Mouse (Mus musculus): ENCODE measurements around the gene Mrps9.
"Not testable (repeated sequence)": the region's sequence is repeated elsewhere in the genome, so short reads cannot be mapped to it uniquely, and the experiment has no call there.

Mrps9 gene

DNA sequence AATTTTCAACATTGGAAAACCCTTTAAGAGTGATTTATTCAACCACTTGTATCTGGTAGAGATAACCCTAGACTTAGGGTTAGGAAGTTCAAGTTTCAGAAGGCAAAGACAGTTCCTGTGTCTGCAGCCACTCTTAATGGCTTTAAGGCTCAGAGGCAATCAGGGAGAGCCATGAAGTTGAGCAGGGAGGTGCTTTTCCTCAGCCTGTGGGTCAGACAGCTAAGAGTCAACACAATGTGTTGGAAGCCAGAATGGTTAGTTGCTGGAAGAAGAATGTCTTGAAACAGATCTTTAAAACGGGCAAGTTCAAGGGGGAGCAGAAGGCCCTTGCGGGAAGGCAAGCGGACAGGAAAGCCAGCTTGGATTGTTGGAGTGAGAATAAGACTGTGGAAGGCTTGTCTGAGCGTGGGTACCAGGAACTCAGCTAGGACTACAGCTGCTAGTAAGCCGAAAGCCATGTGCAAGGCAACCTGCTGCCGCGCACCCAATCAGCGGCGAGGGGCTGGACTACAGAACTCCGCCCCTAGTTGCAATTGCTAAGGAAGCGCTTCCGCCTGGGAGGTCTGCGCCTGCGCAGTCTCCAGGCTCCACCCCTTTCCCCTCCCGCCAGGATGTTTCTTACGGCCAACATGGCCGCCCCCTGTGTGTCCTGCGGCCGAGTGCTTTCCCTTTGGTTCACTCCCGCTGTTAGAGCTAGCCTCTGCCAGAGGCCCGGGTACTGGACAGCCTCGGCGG lies at the start of gene Mrps9:
TSS of gene Mrps9 (plus strand) at position 571 of the 735 bp plus-strand sequence.
- peak; percentile 98 for DNase-seq

DNA sequence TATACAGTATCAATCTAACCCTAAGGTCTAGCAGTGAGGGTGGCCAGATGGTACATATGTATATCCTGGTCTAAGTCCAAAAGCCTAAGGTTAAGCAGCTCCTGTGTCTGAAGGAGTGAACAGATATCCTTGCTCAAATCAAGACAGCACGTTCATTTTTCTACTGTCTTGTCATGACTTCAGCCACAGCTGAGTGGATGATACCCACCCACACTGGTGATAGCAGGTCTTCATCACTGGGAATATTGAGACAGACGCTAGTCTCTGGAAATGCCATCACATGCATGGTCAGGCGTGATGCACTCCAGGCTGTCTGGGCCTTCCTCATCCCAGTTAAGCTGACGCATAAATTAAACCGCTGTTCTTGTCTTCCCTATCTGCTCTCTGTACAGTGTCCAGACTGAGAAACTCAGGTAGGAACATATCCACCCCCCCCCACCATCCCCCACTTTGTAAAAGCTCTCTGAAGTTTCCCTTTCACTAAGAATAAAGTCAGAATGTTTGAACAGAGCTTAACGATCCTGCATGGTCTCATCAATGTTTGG lies 37.7 kb upstream of the Mrps9 start:
- no peak for DNase-seq

GRCm38 (mm10) chr1:42814798-42815619 lies 36.0 kb upstream of the Mrps9 start:
- no peak for DNase-seq

DNA sequence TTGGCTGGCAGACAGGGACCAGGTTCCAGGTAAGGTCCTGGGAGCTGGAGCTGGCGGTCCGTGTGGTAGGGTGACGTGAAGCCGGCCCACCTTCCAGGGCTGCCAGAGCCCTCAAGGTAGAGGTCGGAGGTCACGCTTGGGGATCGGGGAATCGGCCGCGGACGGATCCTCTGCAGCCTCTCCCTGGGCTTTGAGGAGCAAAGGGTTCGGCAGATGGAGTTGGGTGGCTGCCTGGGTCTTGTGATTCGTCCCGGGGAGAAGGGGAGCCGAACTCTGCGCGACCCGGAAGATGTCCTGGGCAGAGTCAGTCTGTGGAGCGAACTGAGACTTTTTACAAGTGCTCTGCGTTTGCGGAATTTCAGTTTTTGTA lies 350 bp downstream of the Mrps9 start:
- no peak for DNase-seq

GRCm38 (mm10) chr1:42851810-42852209 lies 777 bp downstream of the Mrps9 start:
- DNase-seq, result no peak

- no peak for DNase-seq
Observed at GRCm38 (mm10) chr1:42864719-42865250, 13.8 kb downstream of the Mrps9 start.

DNA sequence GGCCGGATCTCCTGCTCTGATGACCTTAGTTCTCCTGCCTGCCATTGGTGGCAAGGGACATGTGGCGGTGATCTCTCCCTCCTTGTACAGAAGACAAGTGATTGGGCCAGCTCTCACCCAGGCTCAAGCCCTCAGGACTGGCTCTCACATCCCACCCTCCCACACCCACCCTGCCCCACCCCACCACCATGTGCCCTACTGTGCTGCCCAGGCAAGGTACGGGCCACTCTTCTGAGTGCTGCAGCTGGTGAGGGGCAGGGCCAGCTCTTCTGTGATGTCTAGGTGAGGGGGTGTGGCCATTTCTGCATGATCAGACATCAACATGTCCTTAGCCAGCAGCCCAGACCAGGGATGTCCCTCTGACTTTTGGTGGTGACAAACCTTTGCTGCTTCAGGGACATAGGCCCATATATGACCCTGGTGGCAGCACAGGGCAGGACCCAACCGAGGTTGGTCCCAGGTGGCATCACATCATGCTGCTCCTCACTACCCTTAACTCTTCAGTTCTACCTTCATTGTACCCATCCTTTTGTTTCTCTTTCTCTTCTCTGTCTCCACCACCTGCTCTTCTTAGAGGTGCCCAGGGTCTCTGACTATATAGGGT lies 14.4 kb downstream of the Mrps9 start:
- DNase-seq, result no peak

GRCm38 (mm10) chr1:42865986-42866385 lies 15.0 kb downstream of the Mrps9 start:
- no peak for DNase-seq

DNA sequence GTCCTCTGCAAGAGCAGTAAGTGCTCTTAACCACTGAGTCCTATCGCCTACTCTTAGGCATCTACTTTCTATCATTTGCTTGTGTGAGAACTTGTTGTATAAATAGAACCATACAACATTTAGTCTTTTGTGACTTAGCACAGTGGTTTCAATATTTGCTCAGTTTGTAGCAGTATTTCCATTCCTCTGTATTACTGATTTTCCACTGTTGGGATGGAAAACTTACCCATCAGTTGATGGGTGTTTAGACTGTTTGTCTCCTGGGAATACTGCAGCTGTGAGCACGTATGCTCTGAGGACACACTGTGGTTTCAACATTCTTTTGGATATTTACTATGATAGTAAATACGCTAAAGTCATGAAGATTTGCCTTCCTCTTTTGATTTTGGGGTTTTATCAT lies 16.2 kb downstream of the Mrps9 start:
- no peak for DNase-seq

- no peak for DNase-seq
Observed at GRCm38 (mm10) chr1:42874174-42874573, 23.1 kb downstream of the Mrps9 start.

DNA sequence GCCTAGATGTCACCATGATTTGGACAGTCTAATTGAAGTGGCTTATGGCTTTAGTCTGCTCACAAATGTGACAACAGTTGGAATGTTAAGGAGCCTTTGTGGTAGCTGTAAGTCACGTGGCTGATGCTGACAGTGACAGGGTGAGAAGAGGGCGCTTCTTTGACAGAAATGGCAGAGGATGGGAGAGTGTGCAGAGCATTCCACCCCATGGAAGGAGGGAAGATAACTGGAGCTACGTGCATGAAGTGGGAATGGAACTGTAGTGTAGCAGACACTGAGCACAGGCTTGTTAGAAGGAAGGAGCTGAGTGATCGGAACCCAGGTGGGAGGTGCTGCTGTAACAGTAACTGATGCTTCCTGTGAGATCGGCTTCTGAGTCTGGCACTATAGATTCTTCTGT lies 24.2 kb downstream of the Mrps9 start:
- no peak for DNase-seq

DNA sequence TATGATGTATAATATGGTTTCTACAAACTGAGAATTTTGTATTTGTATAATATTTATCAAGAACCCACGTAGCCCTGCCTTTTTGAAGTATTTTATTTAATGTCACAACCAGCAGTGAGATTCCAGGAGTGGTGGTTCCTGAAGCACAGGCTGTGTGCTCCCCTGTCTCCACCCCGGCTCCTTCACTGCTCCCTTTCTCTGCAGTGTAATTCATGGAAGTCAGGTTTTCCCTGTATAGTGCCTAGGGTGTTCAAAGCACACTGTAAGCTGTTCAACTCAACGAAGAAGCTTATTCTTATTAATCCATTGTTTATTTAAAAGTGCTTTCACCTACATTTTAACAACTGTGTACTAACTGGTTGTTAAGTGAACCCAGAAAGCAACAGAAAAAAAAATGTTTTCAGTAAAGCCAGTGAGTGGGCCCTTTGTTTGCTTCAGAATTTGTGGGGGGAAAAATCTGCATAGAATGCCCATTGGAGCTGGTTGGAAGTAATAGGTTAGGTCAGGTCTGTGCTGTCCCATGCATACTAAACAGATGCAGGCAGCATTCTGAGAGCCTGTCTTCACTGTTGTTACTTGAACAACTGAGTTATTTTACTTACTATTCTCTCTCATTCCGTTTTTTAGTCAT lies 25.5 kb downstream of the Mrps9 start:
- DNase-seq, result no peak

- no peak for DNase-seq
Observed at GRCm38 (mm10) chr1:42877264-42877663, 26.2 kb downstream of the Mrps9 start.

- DNase-seq, result no peak
Observed at GRCm38 (mm10) chr1:42878851-42879250, 27.8 kb downstream of the Mrps9 start.

- no peak for DNase-seq
Observed at GRCm38 (mm10) chr1:42882258-42882657, 31.2 kb downstream of the Mrps9 start.

GRCm38 (mm10) chr1:42883418-42883817 lies 32.4 kb downstream of the Mrps9 start:
- not testable (repeated sequence) for DNase-seq

GRCm38 (mm10) chr1:42887835-42888234 lies 36.8 kb downstream of the Mrps9 start:
- no peak for DNase-seq

- no peak for DNase-seq
Observed at GRCm38 (mm10) chr1:42888541-42889349, 37.7 kb downstream of the Mrps9 start.

DNA sequence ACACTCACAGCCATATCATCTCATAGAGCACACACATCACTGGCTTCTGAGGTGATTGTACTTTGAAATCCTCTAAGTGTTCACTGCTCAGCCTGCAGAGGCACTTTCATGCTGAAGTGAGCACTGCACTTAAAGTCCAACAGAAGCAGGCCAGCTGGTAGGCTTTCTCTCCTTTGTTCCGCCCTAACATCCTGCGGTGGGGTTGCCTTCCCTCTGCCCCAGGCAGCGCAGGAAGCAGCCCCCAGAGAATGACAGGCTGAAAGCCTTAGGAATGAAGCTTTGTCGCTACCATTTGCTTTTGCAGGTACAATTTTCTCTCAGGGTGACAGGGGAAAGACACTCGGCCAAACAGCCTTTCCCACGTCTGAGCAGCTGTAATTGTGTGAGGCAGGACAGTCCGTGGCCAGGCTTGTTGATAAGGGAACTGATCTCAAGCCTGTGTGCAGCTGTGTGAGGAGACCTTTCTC lies 38.4 kb downstream of the Mrps9 start:
- DNase-seq, result no peak

DNA sequence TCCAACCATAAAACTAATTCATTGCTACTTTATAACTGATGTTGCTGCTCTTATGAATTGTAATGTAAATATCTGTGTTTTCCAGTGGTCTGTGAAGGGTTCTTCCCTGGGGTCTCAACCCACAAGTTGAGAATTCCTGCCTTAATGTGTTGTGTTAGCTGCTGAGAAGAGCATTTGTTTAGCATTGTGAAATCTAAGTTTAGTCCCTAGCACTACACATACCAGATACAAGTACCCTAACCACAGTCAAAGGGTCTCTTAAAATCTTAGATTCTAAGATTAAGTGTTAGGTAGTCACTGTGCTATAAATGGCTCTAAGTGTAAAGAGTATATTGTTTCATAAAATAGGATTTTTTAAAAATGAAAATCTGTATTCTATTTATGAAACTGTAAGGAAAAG lies 43.7 kb downstream of the Mrps9 start:
- DNase-seq, result no peak

GRCm38 (mm10) chr1:42905148-42905547 lies 54.1 kb downstream of the Mrps9 start:
- no peak for DNase-seq

GRCm38 (mm10) chr1:42906696-42907095 lies 55.7 kb downstream of the Mrps9 start:
- no peak for DNase-seq

All from lung, postnatal 14 days (tissue).